Comparison of ENCODE assay signal across 9 mouse cellular contexts in the genomic region with DNA sequence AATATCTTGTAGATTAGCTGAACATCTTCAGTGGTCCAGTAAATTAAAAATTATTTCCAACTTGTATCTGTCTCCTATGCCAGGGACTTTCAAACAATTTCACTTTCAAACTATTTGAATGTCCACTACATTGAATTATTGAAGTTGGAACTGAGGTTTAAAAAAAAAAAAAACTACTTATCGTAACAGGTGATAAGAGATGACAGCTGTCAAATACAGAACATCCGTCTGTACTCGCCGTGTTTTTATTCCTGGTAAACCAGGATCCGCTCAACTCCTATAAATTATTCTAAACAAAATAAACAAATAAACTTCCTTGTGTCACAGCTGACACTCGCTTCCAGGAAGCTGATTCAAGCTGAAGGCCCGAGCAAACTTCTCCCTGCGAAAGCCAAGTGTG. TPM values are rescaled to one million over a fixed set of nuclear protein-coding genes. Genes with fewer than 3 reads are reported as not detected.
DNase-seq lines count a peak whose midpoint lies in the region; ATAC-seq and TF ChIP-seq lines count a peak whose summit lies in the region.
"Had no signal": no experiment of that assay in that cellular context is flagged by ENCODE, and none has a peak within 500 bp of the region (broad histone marks: within the 10 kb centered on the region; RNA-seq: fewer than 3 reads in every experiment).

No protein-coding gene starts in this region.

- TF ChIP-seq CTCF in kidney, adult 2 months (conservative IDR thresholded peaks at IDR 0.05; ENCODE audit: insufficient read depth, insufficient read length, low read depth, low read length): no peak
- TF ChIP-seq CTCF in bone marrow macrophage, adult 2 months (IDR thresholded peaks at IDR 0.05; ENCODE audit: low read depth, low read length): no peak

- H3K4me1 ChIP-seq in kidney, adult 2 months (ENCODE audit: control insufficient read depth, insufficient read depth, low read length): no peaks in the 10 kb centered on the region
- H3K4me1 ChIP-seq in bone marrow macrophage, adult 2 months (ENCODE audit: control insufficient read depth, insufficient read depth, low read length): peaks cover 10% of the 10 kb centered on the region
- peaks cover 7% of the 10 kb centered on the region for H3K4me1 ChIP-seq in hindbrain, embryonic 12.5 days
- peaks cover 11% of the 10 kb centered on the region for H3K4me1 ChIP-seq in midbrain, embryonic 12.5 days

- H3K4me3 ChIP-seq in kidney, adult 2 months (ENCODE audit: insufficient read depth, low read depth, low read length): peak overlapping the region; percentile 89
- peak overlapping the region; percentile 99 for H3K4me3 ChIP-seq in bone marrow macrophage, adult 2 months (ENCODE audit: insufficient read depth, low read length)
- peak overlapping the region; percentile 92 for H3K4me3 ChIP-seq in hindbrain, embryonic 12.5 days
- H3K4me3 ChIP-seq in midbrain, embryonic 12.5 days: peak overlapping the region; percentile 80

- H3K4me2 ChIP-seq in hindbrain, embryonic 12.5 days (replicated peaks): peak overlapping the region; percentile 83
- peak overlapping the region; percentile 73 for H3K4me2 ChIP-seq in midbrain, embryonic 12.5 days (replicated peaks)

- peak overlapping the region; percentile 86 for H3K9ac ChIP-seq in hindbrain, embryonic 12.5 days
- H3K9ac ChIP-seq in midbrain, embryonic 12.5 days (replicated peaks): peak overlapping the region; percentile 74

- H3K9me3 ChIP-seq in hindbrain, embryonic 12.5 days (replicated peaks): no peaks in the 10 kb centered on the region
- no peaks in the 10 kb centered on the region for H3K9me3 ChIP-seq in midbrain, embryonic 12.5 days

- no peak for TF ChIP-seq POLR2A in kidney, adult 2 months (IDR thresholded peaks at IDR 0.05; ENCODE audit: low read depth, low read length)
- no peak for TF ChIP-seq POLR2A in bone marrow macrophage, adult 2 months (IDR thresholded peaks at IDR 0.05; ENCODE audit: borderline replicate concordance, low read depth, low read length)

- 2% methylated on average over 8 of the region's 8 CpGs for WGBS in kidney, adult 2 months
- WGBS in hindbrain, embryonic 12.5 days: 17% methylated on average over 8 of the region's 8 CpGs
- WGBS in midbrain, embryonic 12.5 days: 16% methylated on average over 8 of the region's 8 CpGs

- no peak for ATAC-seq in hindbrain, embryonic 12.5 days (ENCODE audit: low FRiP score)
- ATAC-seq in midbrain, embryonic 12.5 days (ENCODE audit: low FRiP score, low read depth): no peak

- no peak for DNase-seq in kidney, adult 2 months
- DNase-seq in kidney, adult 18-20 months: no peak
- no peak for DNase-seq in layer of hippocampus, adult 11-12 months (ENCODE audit: low spot score)
- no peak for DNase-seq in adrenal gland, postnatal 25 days
- no peak for DNase-seq in frontal cortex, postnatal 10 days (ENCODE audit: low spot score in 2 of 2)

- no peaks in the 10 kb centered on the region for H3K36me3 ChIP-seq in kidney, adult 2 months (ENCODE audit: control insufficient read depth, insufficient read depth, low read length)
- H3K36me3 ChIP-seq in hindbrain, embryonic 12.5 days: no peaks in the 10 kb centered on the region
- H3K36me3 ChIP-seq in midbrain, embryonic 12.5 days: no peaks in the 10 kb centered on the region

- H3K27ac ChIP-seq in kidney, adult 2 months (ENCODE audit: insufficient read depth, low read depth, low read length): no peak overlapping the region
- peak overlapping the region; percentile 76 for H3K27ac ChIP-seq in bone marrow macrophage, adult 2 months (ENCODE audit: insufficient read depth, low read depth, low read length)
- H3K27ac ChIP-seq in hindbrain, embryonic 12.5 days: no peak overlapping the region
- no peak overlapping the region for H3K27ac ChIP-seq in midbrain, embryonic 12.5 days (replicated peaks)

- no peaks in the 10 kb centered on the region for H3K27me3 ChIP-seq in kidney, adult 2 months (replicated peaks; ENCODE audit: control insufficient read depth, insufficient read depth, low read length)
- no peaks in the 10 kb centered on the region for H3K27me3 ChIP-seq in hindbrain, embryonic 12.5 days
- no peaks in the 10 kb centered on the region for H3K27me3 ChIP-seq in midbrain, embryonic 12.5 days
- H3K27me3 ChIP-seq: Patski had no signal

RNA-seq across cellular contexts. Expression of gene Rfc1, which starts 0.7 kb away (rescaled TPM):
- 9.1 and 10.9 TPM in 2 replicates for polyA plus RNA-seq in kidney, adult 2 months (2012; rRNA removed)
- polyA plus RNA-seq in bone marrow macrophage, adult 2 months (2012; ENCODE audit: insufficient read depth, insufficient read length, missing spikeins): 45.4 and 51.0 TPM in 2 replicates
- 68.5 and 82.2 TPM in 2 replicates for polyA plus RNA-seq in hindbrain, embryonic 12.5 days (2016; fragmentation: Nextera tagmentation; extraction: Ambion mirVana)
- polyA plus RNA-seq in midbrain, embryonic 12.5 days (2016; fragmentation: Nextera tagmentation; extraction: Ambion mirVana): 68.4 and 73.5 TPM in 2 replicates
- total RNA-seq in adrenal gland, postnatal 25 days (2021): 41.2 and 59.4 TPM in 2 replicates

RNA-seq across cellular contexts. Expression of gene Klb, which starts 13.3 kb away (rescaled TPM):
- 1.5 and 1.8 TPM in 2 replicates for polyA plus RNA-seq in kidney, adult 2 months (2012; rRNA removed)
- not detected in 2 replicates for polyA plus RNA-seq in bone marrow macrophage, adult 2 months (2012; ENCODE audit: insufficient read depth, insufficient read length, missing spikeins)
- not detected in 2 replicates for polyA plus RNA-seq in hindbrain, embryonic 12.5 days (2016; fragmentation: Nextera tagmentation; extraction: Ambion mirVana)
- polyA plus RNA-seq in midbrain, embryonic 12.5 days (2016; fragmentation: Nextera tagmentation; extraction: Ambion mirVana): not detected in 2 replicates
- total RNA-seq in adrenal gland, postnatal 25 days (2021): 5.0 and 6.5 TPM in 2 replicates

RNA-seq across cellular contexts. Expression of gene Rpl9, which starts 56.5 kb away (rescaled TPM):
- polyA plus RNA-seq in kidney, adult 2 months (2012; rRNA removed): 220 and 310 TPM in 2 replicates
- polyA plus RNA-seq in bone marrow macrophage, adult 2 months (2012; ENCODE audit: insufficient read depth, insufficient read length, missing spikeins): 591 and 651 TPM in 2 replicates
- polyA plus RNA-seq in hindbrain, embryonic 12.5 days (2016; fragmentation: Nextera tagmentation; extraction: Ambion mirVana): 663 and 741 TPM in 2 replicates
- polyA plus RNA-seq in midbrain, embryonic 12.5 days (2016; fragmentation: Nextera tagmentation; extraction: Ambion mirVana): 717 and 736 TPM in 2 replicates
- 893 and 1,018 TPM in 2 replicates for total RNA-seq in adrenal gland, postnatal 25 days (2021)

RNA-seq across cellular contexts. Expression of gene Lias, which starts 56.5 kb away (rescaled TPM):
- polyA plus RNA-seq in kidney, adult 2 months (2012; rRNA removed): 18.6 and 26.1 TPM in 2 replicates
- polyA plus RNA-seq in bone marrow macrophage, adult 2 months (2012; ENCODE audit: insufficient read depth, insufficient read length, missing spikeins): 23.2 and 25.1 TPM in 2 replicates
- polyA plus RNA-seq in hindbrain, embryonic 12.5 days (2016; fragmentation: Nextera tagmentation; extraction: Ambion mirVana): 58.3 and 60.2 TPM in 2 replicates
- polyA plus RNA-seq in midbrain, embryonic 12.5 days (2016; fragmentation: Nextera tagmentation; extraction: Ambion mirVana): 61.1 and 64.1 TPM in 2 replicates
- 45.7 and 62.1 TPM in 2 replicates for total RNA-seq in adrenal gland, postnatal 25 days (2021)
